Mouse (Mus musculus) MEL (cell line): ENCODE measurements around the gene Hist1h3b. TPM values are rescaled to one million over a fixed set of nuclear protein-coding genes. Genes with fewer than 3 reads are reported as not detected.
A peak's percentile ranks its signal among the peaks of the same experiment; 100 is the strongest.

ENCODE experiments used
- DNase-seq: peaks from one replicate; pipeline ENCODE4 v3.0.0; 2011; ENCODE audit warnings: low read depth, low spot score
- H3K27ac ChIP-seq: 2 replicates; pipeline ENCODE4 v1.5.1; 2012; ENCODE audit warnings: low read depth, mild to moderate bottlenecking, control low read depth, low read length, moderate library complexity; ENCODE audit not compliant: control insufficient read depth
- H3K27me3 ChIP-seq, 2 experiments: fragments of 150-350 bp in 1 of 2; sonication (generic) in 1 of 2; 2 replicates each; pipeline ENCODE4 v1.6.1; 2012; ENCODE audit warnings: low read length in 2 of 2, mild to moderate bottlenecking in 2 of 2, improper control_type of control experiment in 1 of 2, moderate library complexity in 1 of 2; ENCODE audit not compliant: insufficient read depth in 2 of 2, control insufficient read depth in 1 of 2
- H3K36me3 ChIP-seq, 2 experiments: 2 replicates each; pipeline ENCODE4 v1.6.1; 2012 to 2014; ENCODE audit warnings: low read length in 2 of 2, improper control_type of control experiment in 1 of 2, inconsistent platforms in 1 of 2, mild to moderate bottlenecking in 1 of 2; ENCODE audit not compliant: insufficient read depth in 2 of 2, control insufficient read depth in 1 of 2
- H3K4me1 ChIP-seq, 2 experiments: fragments of 150-350 bp in 1 of 2; sonication (generic) in 1 of 2; 2 replicates each; pipeline ENCODE4 v1.6.1; 2012; ENCODE audit warnings: low read length in 2 of 2, improper control_type of control experiment in 1 of 2, mild to moderate bottlenecking in 1 of 2; ENCODE audit not compliant: insufficient read depth in 2 of 2, control insufficient read depth in 1 of 2
- H3K4me3 ChIP-seq, 2 experiments: fragments of 150-350 bp in 1 of 2; sonication (generic) in 1 of 2; 2 replicates each; pipeline ENCODE4 v1.5.1; 2012; ENCODE audit warnings: low read depth in 2 of 2, low read length in 2 of 2, mild to moderate bottlenecking in 2 of 2, moderate library complexity in 2 of 2, control low read depth in 1 of 2, improper control_type of control experiment in 1 of 2; ENCODE audit not compliant: control insufficient read depth in 1 of 2, insufficient read depth in 1 of 2
- H3K79me2 ChIP-seq: 2 replicates; pipeline ENCODE4 v1.6.1; 2012; ENCODE audit warnings: mild to moderate bottlenecking, low read length, moderate library complexity; ENCODE audit not compliant: control insufficient read depth, poor library complexity, insufficient read depth
- H3K9ac ChIP-seq: 2 replicates; pipeline ENCODE4 v1.6.1; 2012; ENCODE audit warnings: low read depth, mild to moderate bottlenecking, control low read depth, low read length, moderate library complexity; ENCODE audit not compliant: control insufficient read depth, poor library complexity, severe bottlenecking
- H3K9me3 ChIP-seq: fragments of 150-350 bp; sonication (generic); replicated peaks from 2 replicates; pipeline ENCODE4 v1.6.1; 2012; ENCODE audit warnings: mild to moderate bottlenecking, low read length, improper control_type of control experiment, moderate library complexity; ENCODE audit not compliant: insufficient read depth
- CHD1 ChIP-seq: IDR thresholded peaks from 2 replicates; pipeline ENCODE4 v1.6.1; 2012; ENCODE audit warnings: low read depth, mild to moderate bottlenecking, inconsistent platforms, low read length, improper control_type of control experiment
- CTCF ChIP-seq, 3 experiments: IDR thresholded peaks in 2 of 3; conservative IDR thresholded peaks in 1 of 3; 2 replicates each; pipeline ENCODE4 v1.5.1; 2011 to 2012; ENCODE audit warnings: low read length in 3 of 3, low read depth in 2 of 3, mild to moderate bottlenecking in 2 of 3, improper control_type of control experiment in 1 of 3, inconsistent platforms in 1 of 3, mixed read lengths in 1 of 3, moderate library complexity in 1 of 3; ENCODE audit not compliant: control insufficient read depth in 1 of 3, insufficient read depth in 1 of 3, poor library complexity in 1 of 3, severe bottlenecking in 1 of 3
- ELF1 ChIP-seq: IDR thresholded peaks from 2 replicates; pipeline ENCODE4 v1.6.1; 2014; ENCODE audit warnings: low read depth, mild to moderate bottlenecking, inconsistent platforms, low read length, improper control_type of control experiment, moderate library complexity
- EP300 ChIP-seq, 2 experiments: IDR thresholded peaks; 2 replicates each; pipeline ENCODE4 v1.6.1; 2011; ENCODE audit warnings: improper control_type of control experiment in 2 of 2, low read length in 2 of 2, low read depth in 1 of 2, mild to moderate bottlenecking in 1 of 2
- ETS1 ChIP-seq: IDR thresholded peaks from 2 replicates; pipeline ENCODE4 v1.6.1; 2012; ENCODE audit warnings: low read depth, mild to moderate bottlenecking, inconsistent platforms, low read length, improper control_type of control experiment, moderate library complexity
- GABPA ChIP-seq: IDR thresholded peaks from 2 replicates; pipeline ENCODE4 v1.6.1; 2012; ENCODE audit warnings: low read depth, mild to moderate bottlenecking, inconsistent platforms, low read length, improper control_type of control experiment, moderate library complexity
- KAT2A ChIP-seq: conservative IDR thresholded peaks from 2 replicates; pipeline ENCODE4 v1.6.1; 2012; ENCODE audit warnings: low read depth, low read length, improper control_type of control experiment, inconsistent platforms
- MAFK ChIP-seq: IDR thresholded peaks from 2 replicates; pipeline ENCODE4 v1.6.1; 2011; ENCODE audit warnings: low read depth, mild to moderate bottlenecking, low read length, improper control_type of control experiment, borderline replicate concordance
- MAX ChIP-seq: IDR thresholded peaks from 2 replicates; pipeline ENCODE4 v1.6.1; 2011; ENCODE audit warnings: low read length, improper control_type of control experiment
- MAZ ChIP-seq: IDR thresholded peaks from 2 replicates; pipeline ENCODE4 v1.6.1; 2012; ENCODE audit warnings: low read depth, mild to moderate bottlenecking, inconsistent platforms, low read length, improper control_type of control experiment
- MEF2A ChIP-seq: IDR thresholded peaks from 2 replicates; pipeline ENCODE4 v1.6.1; 2014; ENCODE audit warnings: low read depth, mild to moderate bottlenecking, inconsistent platforms, low read length, improper control_type of control experiment; ENCODE audit not compliant: poor library complexity, insufficient replicate concordance, severe bottlenecking; ENCODE audit errors: extremely low read depth
- MYC ChIP-seq: IDR thresholded peaks from 2 replicates; pipeline ENCODE4 v1.6.1; 2011; ENCODE audit warnings: low read depth, mild to moderate bottlenecking, low read length, improper control_type of control experiment, moderate library complexity
- NRF1 ChIP-seq: IDR thresholded peaks from 2 replicates; pipeline ENCODE4 v1.6.1; 2014; ENCODE audit warnings: low read depth, mild to moderate bottlenecking, inconsistent platforms, low read length, improper control_type of control experiment, moderate library complexity; ENCODE audit not compliant: poor library complexity, insufficient read depth, severe bottlenecking
- POLR2A ChIP-seq, 2 experiments: IDR thresholded peaks; 2 replicates each; pipeline ENCODE4 v1.6.1; 2011 to 2012; ENCODE audit warnings: low read length in 2 of 2, mild to moderate bottlenecking in 2 of 2, control low read depth in 1 of 2, improper control_type of control experiment in 1 of 2, low read depth in 1 of 2, moderate library complexity in 1 of 2; ENCODE audit not compliant: control insufficient read depth in 1 of 2, insufficient read depth in 1 of 2, poor library complexity in 1 of 2
- POLR2AphosphoS2 ChIP-seq: IDR thresholded peaks from 2 replicates; pipeline ENCODE4 v1.6.1; 2011; ENCODE audit warnings: low read length, improper control_type of control experiment
- SIN3A ChIP-seq: IDR thresholded peaks from 2 replicates; pipeline ENCODE4 v1.6.1; 2012; ENCODE audit warnings: low read length, improper control_type of control experiment, inconsistent platforms
- SMC3 ChIP-seq: IDR thresholded peaks from 2 replicates; pipeline ENCODE4 v1.6.1; 2011; ENCODE audit warnings: low read depth, low read length, improper control_type of control experiment
- USF1 ChIP-seq: IDR thresholded peaks from 2 replicates; pipeline ENCODE4 v1.6.1; 2014; ENCODE audit warnings: low read depth, mild to moderate bottlenecking, inconsistent platforms, low read length, improper control_type of control experiment, moderate library complexity
- USF2 ChIP-seq, 2 experiments: IDR thresholded peaks; 2 replicates each; pipeline ENCODE4 v1.6.1; 2011 to 2012; ENCODE audit warnings: improper control_type of control experiment in 2 of 2, low read length in 2 of 2, borderline replicate concordance in 1 of 2, inconsistent platforms in 1 of 2, low read depth in 1 of 2, mild to moderate bottlenecking in 1 of 2; ENCODE audit not compliant: insufficient read depth in 1 of 2
- ZKSCAN1 ChIP-seq: IDR thresholded peaks from 2 replicates; pipeline ENCODE4 v1.6.1; 2012; ENCODE audit warnings: low read depth, mild to moderate bottlenecking, inconsistent platforms, low read length, improper control_type of control experiment, moderate library complexity
- ZNF384 ChIP-seq: IDR thresholded peaks from 2 replicates; pipeline ENCODE4 v1.6.1; 2012; ENCODE audit warnings: low read depth, mild to moderate bottlenecking, inconsistent platforms, low read length, improper control_type of control experiment
- polyA plus RNA-seq, 2 experiments: library from polyadenylated mRNA; stranded (reverse) in 1 of 2; unstranded in 1 of 2; fragments of >175 nt in 1 of 2; fragments of >200 nt in 1 of 2; gene quantifications; 2 replicates each; pipeline versions ENCODE4 v1.2.1 to v1.2.4; 2012; ENCODE audit warnings: low replicate concordance in 2 of 2, low read depth in 1 of 2; ENCODE audit not compliant: insufficient read length in 2 of 2, insufficient read depth in 1 of 2, missing spikeins in 1 of 2
- total RNA-seq: library from RNA; depleted of rRNA; stranded (reverse); fragments of 300-350 nt; gene quantifications from 2 replicates; pipeline ENCODE4 v1.2.3, GENCODE M21; 2012

Gene Hist1h3b
- total and polyA plus RNA-seq, 3 experiments, result 6.6 to 1,725 TPM; not detected in 1

DNA sequence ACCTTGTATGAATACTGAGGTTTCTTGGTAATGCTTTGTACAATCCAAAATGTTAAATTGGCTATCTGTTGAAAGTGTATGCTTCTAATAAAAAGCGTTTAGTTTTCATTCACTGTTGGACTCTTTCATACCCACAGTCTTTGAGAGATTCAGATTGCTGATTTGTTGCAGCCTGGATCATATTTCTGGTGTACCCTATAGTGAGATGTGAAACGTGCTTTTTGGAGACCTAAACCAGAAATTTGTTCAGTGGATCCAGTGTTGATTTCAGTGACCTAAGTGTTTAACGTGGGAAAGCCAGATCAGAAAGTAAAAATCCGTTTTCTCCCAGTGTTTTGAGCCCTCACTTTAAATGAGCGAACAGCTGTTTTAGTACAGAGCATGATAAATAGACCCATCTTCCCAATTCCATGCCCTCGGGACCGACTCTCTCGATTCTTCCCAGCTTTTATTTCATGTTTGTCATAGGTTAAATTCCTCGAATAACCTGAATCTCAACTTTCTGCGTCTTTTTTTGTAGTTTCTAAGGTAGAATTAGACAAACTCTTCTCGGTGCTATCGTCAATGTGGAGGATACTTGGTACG, 11.7 kb upstream of the Hist1h3b start:
- Histone ChIP-seq H3K27ac (peak overlapping the region; percentile 99), H3K4me3 (peak overlapping the region; percentile 67 to 70), H3K4me1 (0 out of 4 replicates have a peak, but pooled peaks cover 3% of the 10 kb centered on the region in 2 experiments), H3K36me3 (peaks cover 0 to 22% of the 10 kb centered on the region in 2 experiments; a peak in 2 of 4 replicates), H3K9ac (peak overlapping the region; percentile 85), H3K79me2 (peaks cover 1% of the 10 kb centered on the region; the same call in 1 of the 2 replicates), H3K9me3 (no peaks in the 10 kb centered on the region), H3K27me3 (no peaks in the 10 kb centered on the region)
- no peak for TF ChIP-seq NRF1
- TF ChIP-seq MAFK, result no peak
- TF ChIP-seq CHD1, result no peak
- no peak for TF ChIP-seq ZKSCAN1
- no peak for TF ChIP-seq MEF2A
- DNase-seq, result no peak

DNA sequence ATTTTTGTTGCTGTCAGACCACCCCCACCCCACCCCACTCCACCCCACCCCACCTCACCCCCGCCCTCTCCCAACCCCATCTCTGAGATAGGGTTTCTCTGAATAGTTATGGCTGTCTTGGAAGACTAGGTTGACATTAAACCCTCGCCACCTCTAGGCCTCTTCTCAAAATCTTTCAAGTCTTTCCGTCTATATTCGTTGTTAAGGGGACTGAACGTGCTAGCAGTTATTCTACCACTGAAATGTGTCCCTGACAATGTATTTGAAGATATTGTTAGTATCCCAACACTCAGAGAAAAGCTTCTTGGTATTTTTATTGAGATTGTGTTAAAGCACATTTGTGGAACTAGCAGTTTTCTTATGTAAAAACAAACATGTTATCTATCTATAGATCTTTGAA, 11.2 kb upstream of the Hist1h3b start:
- peak; percentile 60 for DNase-seq
- Histone ChIP-seq H3K4me1 (0 out of 4 replicates have a peak, but pooled peaks cover 3% of the 10 kb centered on the region in 2 experiments), H3K79me2 (peaks cover 1% of the 10 kb centered on the region; the same call in 1 of the 2 replicates), H3K9ac (peak overlapping the region; percentile 70), H3K36me3 (peaks cover 0 to 26% of the 10 kb centered on the region in 2 experiments; a peak in 2 of 4 replicates), H3K27me3 (no peaks in the 10 kb centered on the region), H3K9me3 (no peaks in the 10 kb centered on the region), H3K27ac (peak overlapping the region; percentile 48; the same call in 1 of the 2 replicates), H3K4me3 (peak overlapping the region; percentile 17 to 37; a peak in 3 of 4 replicates)
- no peak for TF ChIP-seq EP300 (IDR thresholded peaks at IDR 0.05; ENCODE audit: low read depth in 1 of 2, low read length in 2 of 2)

DNA sequence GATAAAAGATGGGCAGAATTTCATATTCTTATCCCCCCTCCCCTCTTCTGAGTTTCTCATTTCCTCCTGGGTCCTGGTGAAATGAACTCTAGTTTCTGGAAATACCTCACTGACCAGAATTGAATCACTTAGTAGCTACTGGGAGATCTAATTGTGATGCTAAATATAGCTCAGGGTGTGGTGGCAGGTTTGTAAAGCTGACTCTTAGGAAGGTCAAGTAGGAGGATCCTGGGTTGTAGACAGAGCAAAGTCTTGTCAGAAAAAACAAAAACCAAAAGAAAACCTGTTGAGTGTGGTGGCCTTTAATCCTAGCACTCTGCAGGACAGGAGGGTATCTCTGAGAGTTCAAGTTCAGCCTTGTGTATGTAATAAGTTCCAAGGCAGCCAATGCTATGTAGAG, 10.1 kb upstream of the Hist1h3b start:
- Histone ChIP-seq H3K36me3 (peaks cover 0 to 26% of the 10 kb centered on the region in 2 experiments; a peak in 2 of 4 replicates), H3K9ac (peak overlapping the region; percentile 17; the same call in 1 of the 2 replicates), H3K9me3 (no peaks in the 10 kb centered on the region), H3K27ac (no peak overlapping the region), H3K4me3 (no peak overlapping the region), H3K79me2 (peaks cover 1% of the 10 kb centered on the region; the same call in 1 of the 2 replicates), H3K27me3 (no peaks in the 10 kb centered on the region), H3K4me1 (0 out of 4 replicates have a peak, but pooled peaks cover 3% of the 10 kb centered on the region in 2 experiments)
- DNase-seq, result peak; percentile 30
- TF ChIP-seq ETS1 (no peak), SIN3A (no peak), GABPA (no peak), POLR2A (IDR thresholded peaks at IDR 0.05; ENCODE audit: control insufficient read depth in 1 of 2, insufficient read depth in 1 of 2, low read depth in 1 of 2, low read length in 2 of 2, poor library complexity in 1 of 2) (no peak), ELF1 (no peak), KAT2A (no peak), CHD1 (no peak), POLR2AphosphoS2 (no peak), MYC (no peak), CTCF (IDR thresholded peaks at IDR 0.05 in 2 of 3, conservative IDR thresholded peaks at IDR 0.05 in 1 of 3; ENCODE audit: control insufficient read depth in 1 of 3, insufficient read depth in 1 of 3, low read depth in 2 of 3, low read length in 3 of 3, poor library complexity in 1 of 3, severe bottlenecking in 1 of 3) (no peak), USF1 (no peak), USF2 (IDR thresholded peaks at IDR 0.05; ENCODE audit: borderline replicate concordance in 1 of 2, insufficient read depth in 1 of 2, low read depth in 1 of 2, low read length in 2 of 2) (no peak), SMC3 (no peak), MAZ (no peak), MAX (no peak), NRF1 (no peak), ZNF384 (no peak)
